Mouse (Mus musculus) myocyte (in vitro differentiated cells): ENCODE data around the gene Traf3ip2.

ENCODE experiments used
- MAX ChIP-seq: IDR thresholded peaks from one replicate; pipeline ENCODE4 v1.6.1; 2011; ENCODE audit warnings: low read depth, mild to moderate bottlenecking, control low read depth
- POLR2A ChIP-seq: IDR thresholded peaks from one replicate; pipeline ENCODE4 v1.6.1; 2011; ENCODE audit warnings: low read depth, mild to moderate bottlenecking, control low read depth, moderate library complexity; ENCODE audit not compliant: insufficient read length
- TCF12 ChIP-seq: IDR thresholded peaks from one replicate; pipeline ENCODE4 v1.6.1; 2011; ENCODE audit warnings: mild to moderate bottlenecking, control low read depth; ENCODE audit not compliant: poor library complexity, insufficient read depth, severe bottlenecking

- no peak for TF ChIP-seq TCF12
- no peak for TF ChIP-seq POLR2A
- no peak for TF ChIP-seq MAX
Measured at GRCm38 (mm10) chr10:39612131-39612530, 603 bp upstream of the Traf3ip2 start.
